Mouse (Mus musculus) cerebellum, adult 8-10 months (tissue): ENCODE measurements at regions not wholly inside any gene's neighbourhood (a gene's known extent, or its start where the extent isn't known, plus 50 kb on each side); places are given as distances from the start of the nearest gene placed in this dataset.

Experiments
- DNase-seq: peaks from one replicate; pipeline ENCODE4 v3.0.0; 2022

DNA sequence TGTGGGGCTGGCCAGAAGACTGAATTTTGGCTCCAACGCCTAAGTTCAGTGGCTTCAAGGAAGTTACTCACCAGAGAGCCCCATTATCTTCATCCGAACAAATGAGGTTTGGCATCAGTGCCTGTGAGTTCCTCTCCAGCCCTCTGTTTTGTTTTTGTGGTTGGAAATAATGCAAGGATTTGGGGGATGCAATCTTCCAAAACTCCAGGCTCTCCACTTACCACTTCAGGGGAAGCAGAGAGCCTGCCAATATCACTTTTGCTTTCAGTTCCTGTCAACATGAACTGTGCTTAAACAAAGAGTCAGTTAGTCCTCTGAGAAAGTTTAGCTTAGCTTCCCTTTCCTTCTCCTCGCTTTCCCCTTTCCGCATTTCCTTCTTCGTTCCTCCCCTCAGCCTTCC lies 189.4 kb upstream of the Hmga2 start:
- no peak for DNase-seq

DNA sequence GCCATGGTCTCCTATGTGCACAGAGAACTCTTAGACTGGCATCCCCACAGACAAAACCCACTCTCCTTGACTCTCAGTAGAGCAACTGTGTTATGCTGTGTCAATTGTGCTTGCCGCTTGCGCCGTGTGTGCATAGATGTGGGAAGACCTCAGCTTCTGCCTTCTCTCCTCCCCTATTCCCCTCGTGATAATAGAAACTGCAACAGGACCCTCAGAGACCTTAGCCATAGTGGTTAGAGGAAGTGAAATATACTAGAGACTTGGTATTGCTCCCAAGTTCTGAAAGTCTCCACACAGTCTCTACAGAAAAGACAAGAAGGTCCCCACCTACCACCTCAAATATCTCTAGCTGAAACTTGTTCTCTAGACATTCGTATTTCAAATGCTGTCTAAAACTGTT lies 188.2 kb upstream of the Hmga2 start:
- DNase-seq: no peak

DNA sequence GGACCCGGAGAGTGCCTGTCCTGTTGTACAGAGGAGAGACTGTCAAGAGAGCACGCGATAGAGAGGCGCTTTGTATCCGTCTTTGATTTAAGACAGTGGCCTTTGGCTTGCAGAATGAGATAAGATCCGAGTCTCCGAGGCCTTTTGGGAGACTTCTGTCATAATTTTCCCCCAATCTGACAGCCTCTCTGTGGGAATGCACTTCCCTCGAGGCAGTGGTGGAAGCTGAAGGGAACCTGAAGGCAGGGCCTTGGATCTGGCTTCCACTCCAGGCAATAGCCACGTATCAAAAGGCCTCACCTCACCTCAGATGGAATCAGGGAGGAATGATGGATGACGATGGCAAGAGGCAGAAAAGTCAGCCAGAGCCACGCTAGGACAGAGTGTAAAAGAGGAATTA lies 187.1 kb upstream of the Hmga2 start:
- no peak for DNase-seq

DNA sequence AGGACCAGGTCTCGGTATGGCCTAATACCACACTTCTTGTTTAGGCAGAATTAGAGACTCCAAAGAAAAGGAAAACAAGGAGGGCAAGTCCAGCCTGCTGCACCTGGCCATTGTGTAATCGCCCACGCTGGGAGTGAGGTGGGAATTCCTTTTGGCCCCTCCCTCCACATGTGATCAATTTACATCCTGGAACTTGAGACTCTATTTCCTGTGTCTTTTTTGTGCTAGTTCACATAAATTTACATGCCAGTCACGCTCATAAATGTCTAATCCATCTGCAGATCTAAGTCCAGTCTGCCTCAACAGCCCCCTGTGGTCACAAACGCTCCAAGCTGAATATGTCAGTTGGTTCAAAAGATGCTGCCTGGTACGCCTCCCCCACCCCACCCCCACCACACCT lies 184.2 kb upstream of the Hmga2 start:
- no peak for DNase-seq

DNA sequence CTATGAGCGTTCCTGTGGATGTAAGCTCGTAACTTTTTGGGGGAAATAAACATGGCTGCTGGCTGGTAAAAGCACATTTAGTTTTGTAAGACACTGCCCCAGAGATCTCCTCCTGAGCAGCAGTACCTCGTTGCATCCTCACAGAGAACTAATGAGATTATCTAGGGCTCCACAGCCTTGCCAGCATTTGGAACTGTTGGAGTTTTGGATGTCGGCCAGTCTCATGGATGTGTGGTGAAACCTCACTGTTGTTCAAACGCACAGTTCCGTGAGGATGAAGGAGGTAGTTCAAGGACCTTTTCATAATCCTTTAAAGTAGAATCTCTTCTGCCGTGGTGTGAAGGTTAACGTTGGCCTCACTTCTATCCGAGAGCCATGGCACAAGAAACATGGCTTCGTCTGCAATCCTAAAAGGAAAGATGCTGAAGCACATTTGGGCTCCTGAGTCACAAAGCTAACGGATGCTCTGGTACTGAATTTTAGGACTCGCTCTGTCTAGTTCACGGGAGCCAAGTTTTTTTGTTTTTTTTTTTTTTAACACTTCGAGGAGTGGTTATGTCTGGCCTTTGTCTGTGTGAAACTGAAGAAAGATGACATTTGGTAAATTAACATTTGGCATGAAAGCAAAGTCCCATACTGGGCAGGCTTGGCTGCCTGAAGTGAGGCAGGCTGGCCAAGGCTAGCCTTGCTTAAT lies 179.1 kb upstream of the Hmga2 start:
- peak; percentile 16 for DNase-seq

DNA sequence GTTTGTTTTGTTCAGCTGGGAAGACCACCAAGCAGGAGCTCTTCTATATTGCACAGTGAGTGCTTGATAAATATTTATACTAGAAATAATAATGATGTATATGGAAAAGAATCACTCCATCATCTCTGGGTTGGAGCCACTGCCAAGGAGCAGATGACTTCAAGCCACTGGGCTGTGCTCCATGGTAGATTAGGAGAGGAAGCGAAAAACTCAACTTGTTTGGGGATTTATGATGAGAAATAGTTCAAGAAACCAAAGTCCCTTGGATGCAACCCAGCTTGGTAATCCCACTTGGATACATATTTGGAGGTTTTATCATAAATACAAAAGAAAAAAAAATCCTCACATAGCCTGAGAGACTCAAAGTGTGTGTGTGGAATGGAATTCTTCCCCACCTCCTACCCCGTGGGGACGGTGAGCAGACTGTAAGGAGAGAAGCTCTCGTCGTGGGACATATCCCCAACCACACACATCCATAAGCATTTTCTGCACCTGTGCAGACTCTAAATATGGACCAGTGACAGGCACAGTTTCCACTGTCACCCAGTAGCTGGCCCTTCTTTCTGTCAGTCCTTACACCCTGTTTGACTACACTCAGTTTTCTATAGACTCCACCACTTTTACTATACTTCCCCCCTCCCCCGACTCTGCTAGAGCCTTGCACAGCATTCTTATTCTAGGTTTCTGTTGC lies 176.4 kb upstream of the Hmga2 start:
- no peak for DNase-seq

DNA sequence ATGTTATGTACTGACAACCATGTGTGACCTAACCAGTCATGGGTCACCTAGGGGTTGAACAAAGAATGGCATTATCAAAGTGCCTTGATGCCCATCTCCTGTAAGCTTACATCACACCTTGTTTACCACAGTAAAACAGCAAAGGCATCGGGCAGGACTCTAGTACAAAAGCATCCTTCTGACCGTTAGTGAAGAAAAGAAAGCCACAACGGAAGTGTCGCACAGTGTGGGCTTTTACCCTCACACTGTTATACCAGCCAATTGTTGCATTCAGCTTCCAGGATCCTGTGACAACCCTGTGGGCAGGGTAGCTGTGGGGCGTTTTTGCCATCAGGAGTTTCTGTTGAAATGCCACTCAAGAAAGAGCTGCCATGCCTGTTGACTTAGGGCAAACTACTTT lies 175.6 kb upstream of the Hmga2 start:
- DNase-seq: no peak

DNA sequence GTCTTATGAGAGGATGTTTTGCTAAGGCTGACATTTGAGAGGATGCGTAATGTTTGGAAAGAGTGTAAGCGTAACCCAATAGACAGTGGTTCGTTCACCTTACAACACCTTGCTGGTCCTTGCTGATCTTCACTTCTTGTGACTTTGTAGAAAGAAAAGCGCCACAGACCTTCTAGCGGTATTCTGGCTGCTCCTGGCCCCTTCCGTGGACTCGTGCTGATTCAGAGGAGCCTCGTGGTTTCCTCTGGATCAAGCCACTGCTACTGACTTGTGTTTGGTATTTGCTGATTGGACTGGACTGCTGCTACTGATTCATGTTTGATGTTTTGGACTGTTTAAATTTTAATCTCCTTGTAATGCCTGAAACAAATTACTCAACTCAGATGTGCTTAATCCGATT lies 174.1 kb upstream of the Hmga2 start:
- DNase-seq: no peak

DNA sequence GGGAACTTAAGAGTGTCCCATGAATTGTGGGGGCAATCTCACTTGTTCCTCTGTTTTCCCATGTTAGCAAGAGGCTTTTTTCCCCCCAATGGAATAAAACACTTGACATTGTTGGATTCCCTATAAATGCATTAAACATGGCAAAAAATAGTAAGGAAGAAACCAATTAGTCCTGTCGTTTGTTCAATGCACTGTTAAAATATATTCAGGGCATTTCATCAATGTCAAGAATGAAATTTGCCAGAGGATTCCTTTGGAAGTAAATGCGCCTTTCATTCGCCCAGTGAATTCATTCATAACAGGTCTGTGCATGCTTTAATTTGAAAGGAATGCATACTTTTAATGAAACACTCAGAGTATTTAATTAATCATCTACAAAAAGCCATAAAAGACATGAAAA lies 172.5 kb upstream of the Hmga2 start:
- no peak for DNase-seq

DNA sequence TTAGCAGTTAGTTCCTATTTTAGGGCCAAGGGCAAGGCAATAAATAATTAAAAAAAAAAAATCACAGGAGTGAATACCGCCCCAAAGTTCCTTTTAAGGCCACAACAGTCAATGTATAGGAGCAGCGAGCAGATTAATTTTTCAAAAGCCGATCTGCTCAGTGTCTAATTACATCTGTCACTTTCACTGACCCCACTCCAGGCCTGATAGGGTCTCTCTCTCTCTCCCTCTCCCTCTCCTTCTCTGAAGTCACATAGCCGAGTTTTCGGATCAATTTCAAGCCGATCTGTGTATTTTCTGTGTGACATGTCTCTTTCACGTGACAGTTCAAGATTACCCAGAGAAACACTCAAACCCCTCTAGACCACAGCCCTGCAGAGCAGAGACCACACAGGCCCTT lies 171.8 kb upstream of the Hmga2 start:
- DNase-seq: no peak

DNA sequence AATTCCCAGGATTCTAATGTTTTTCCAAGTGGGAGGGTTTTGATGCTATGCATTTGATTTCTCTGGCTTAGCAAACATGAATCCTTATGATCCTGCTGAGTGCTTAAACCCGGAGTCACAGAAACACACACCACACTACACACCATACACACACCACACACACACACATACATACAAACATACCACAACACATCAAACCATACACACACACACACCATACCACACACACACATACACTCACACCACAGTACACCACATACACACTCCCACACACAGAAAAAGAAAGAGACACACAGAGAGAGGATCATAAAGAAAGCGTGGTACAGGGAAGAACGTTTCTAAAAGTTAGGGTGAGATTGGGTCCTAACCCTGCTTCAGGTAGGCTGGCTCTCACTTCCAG lies 171.1 kb upstream of the Hmga2 start:
- DNase-seq: no peak

DNA sequence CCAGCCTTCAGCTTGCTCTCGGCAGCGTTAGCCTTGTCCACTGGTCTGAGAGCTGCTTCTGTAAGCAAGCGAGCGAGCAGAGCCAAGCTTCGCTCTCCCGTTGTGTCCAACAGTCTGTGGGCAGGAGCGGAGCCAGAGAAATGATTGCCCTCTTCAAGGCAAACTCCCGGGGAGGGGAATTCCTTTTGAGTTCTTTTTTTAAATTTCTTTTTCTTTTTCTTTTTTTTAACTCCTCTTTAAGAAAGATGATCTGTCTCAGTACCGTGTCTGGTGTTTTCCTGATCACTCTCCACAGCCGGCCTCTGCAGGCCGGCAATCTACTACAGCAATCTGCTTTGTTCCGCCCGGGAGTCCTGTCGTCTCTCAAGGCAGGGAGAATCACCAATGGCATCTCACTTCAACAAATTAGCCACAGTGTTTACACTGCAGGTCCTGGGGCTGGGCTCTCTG lies 170.6 kb upstream of the Hmga2 start:
- DNase-seq: peak; percentile 14

DNA sequence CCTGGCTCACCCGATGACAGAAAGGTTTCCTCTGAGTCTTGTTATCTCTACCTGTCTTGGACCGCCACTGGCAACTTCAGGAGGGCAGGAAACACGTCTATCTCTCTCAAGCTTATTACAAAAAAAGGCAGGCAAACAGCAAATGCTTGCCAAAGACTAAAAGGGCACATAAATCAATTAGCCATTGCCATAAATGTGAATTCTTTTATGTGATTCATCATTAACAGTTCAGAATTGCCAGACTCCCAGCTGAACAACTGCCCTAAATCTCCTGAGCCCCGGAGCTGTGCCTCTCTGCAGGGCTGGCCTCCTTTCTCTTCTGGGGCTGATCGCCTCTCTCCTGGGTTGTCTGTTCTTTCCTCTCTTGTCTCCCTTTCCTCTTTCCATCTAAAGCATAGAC lies 164.6 kb upstream of the Hmga2 start:
- DNase-seq: no peak

DNA sequence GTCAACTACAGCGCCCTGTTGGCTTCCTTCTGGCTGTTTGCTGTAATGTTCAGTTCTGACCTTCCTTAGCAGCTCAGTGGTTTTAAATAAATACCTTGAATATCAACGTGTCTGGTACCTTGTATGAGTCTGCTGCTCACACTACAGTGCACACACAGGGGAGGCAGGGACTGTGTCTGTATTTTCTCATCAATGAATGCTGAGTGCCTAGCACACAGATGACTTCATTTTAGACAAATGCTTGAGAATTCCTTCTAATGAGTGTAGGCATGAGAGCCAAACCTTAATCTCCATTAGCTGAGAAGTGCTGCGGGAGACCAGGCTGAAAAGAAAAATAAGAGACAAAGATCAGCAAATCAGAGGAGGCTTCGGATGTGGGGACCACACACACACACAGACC lies 162.0 kb upstream of the Hmga2 start:
- no peak for DNase-seq

DNA sequence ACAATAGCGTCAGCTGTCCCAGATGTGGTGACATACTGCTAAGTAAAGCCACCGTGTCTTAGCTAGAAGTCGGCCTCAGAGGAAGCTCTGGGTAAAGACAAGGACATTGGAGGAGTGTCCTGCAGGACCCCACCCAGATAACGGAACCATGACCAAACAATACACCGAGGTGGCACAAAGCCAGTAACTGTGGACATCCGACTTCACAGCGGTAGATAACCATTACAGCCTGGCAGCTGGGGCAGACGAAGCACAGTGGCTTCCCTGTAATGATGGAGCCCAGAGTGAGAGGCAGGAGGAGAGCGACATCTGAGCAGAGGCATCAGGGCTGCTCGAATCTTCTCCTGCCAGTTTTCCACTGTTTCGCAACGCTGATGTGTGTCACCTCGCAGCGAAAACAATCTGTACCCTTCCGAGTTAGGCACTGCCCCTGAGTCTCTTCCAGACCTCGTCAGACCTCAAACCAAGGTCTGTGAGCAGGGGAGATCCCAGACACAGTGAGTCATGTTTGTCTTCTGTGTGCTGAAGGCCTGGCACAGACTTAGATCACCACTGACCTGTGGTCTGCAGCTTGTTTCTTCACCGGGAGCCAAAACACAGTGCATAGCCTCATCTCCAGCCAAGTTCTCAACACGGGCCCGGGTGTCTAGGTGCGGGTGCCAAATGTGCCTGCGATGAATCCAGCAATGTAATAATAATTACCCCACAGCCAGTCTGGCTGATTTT lies 159.7 kb upstream of the Hmga2 start:
- DNase-seq: peak; percentile 46

DNA sequence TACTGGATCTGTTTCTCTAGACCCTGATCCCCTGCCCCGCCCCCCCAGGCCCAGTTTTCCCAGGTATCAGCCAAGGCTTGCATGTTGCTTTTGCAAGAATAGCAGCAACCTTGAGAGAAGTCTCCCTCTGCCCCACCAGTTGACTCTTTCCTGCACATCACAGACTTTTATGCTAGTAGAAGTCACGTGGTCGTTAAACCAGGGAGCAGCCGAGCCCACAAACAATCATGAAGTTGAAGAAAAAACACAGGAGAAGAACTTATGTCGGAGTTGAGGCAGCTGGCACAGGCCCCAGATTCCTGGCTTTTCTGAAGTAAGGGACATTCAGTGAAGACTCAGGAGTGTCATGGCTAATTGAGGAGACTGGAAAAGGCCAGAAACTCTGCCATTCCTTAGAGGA lies 158.9 kb upstream of the Hmga2 start:
- no peak for DNase-seq

DNA sequence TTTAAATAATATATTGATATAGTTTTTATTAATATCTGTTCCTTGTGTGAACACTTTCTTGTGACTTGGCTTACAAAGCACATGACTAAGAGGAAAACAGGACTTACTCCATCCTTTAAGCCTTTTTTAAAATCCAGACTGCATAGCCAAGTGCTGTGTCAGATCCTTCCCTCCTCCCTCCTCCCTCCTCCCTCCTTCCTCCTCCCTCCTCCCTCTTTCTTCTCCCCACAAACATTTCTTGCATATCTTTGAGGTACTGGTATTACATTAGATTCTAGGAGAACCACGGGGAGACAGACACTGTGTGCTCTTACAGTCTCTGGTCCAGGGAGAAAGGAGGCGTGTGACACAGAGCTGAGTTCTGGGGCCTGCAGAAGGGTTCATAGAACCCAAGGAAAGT lies 155.8 kb upstream of the Hmga2 start:
- DNase-seq: no peak

DNA sequence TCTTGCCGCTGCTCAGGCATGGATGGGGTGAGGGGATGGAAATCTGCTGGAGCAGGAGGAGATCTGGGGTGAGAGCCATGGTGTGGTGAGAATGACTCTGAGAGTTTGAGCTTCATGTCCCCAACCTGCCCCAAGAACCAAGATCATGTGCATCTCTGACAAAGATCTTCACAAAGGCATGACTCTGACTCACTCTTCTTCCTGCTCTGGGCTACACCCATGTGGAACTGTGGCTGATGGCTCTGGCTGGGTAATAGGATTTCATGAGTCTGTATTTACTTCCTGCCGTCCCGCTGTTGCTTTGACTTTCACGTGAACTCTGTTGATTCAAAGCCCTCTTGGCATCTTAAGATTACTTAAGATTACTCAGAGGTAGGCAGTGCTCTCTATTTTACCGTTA lies 151.8 kb upstream of the Hmga2 start:
- no peak for DNase-seq

DNA sequence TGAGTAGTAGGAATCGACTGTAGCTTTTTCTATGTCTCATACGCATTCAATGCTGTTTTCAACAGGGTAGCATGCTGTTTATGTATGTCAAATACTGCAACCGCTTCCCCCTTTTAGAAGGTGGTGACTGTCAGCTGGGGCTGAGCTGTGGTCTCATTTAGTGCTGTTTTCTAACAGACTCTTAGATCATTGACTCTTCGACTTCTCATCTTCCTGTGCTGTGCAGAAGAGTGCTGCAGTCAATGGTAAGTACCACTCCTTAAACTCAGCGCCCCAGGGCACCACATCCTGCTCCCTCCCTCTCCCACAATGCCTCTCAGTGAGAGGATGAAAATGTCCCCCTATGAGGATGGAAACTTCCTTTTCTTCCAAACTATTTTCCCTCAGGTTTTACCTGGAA lies 149.2 kb upstream of the Hmga2 start:
- DNase-seq: no peak

DNA sequence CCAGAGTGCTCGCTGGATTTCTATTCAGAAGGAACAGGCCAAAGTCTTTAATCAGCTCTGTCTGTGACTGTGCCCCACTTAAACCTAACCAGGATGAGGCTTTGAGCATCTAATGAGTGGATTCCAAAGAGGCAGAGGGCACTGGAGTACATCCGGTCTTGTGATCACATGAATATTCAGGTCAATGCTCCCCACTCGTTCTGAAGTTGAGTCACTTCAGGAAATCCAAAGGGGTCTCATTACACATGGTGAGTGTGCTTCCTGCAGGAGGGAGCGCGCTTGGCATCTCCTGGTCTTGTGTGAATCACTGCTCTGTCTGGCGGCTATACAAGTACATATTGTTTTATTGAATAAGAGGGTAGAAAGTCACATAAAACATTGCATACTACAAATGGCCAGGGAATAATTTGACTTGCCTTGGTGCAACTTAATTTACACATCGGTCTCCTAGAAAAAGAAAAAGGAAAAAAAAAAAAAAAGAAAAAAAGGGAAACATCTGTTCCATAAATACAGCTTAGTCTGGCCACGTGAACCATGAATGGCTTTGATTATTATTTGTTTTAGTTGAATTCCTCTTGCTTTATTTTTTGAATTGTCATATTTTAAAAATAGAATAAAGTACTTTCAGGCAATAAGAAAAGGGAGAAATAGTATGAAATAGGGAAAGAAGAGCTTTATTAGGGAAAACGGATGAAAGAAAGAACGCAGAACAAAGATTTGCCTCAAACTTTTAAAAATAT lies 148.1 kb upstream of the Hmga2 start:
- no peak for DNase-seq

DNA sequence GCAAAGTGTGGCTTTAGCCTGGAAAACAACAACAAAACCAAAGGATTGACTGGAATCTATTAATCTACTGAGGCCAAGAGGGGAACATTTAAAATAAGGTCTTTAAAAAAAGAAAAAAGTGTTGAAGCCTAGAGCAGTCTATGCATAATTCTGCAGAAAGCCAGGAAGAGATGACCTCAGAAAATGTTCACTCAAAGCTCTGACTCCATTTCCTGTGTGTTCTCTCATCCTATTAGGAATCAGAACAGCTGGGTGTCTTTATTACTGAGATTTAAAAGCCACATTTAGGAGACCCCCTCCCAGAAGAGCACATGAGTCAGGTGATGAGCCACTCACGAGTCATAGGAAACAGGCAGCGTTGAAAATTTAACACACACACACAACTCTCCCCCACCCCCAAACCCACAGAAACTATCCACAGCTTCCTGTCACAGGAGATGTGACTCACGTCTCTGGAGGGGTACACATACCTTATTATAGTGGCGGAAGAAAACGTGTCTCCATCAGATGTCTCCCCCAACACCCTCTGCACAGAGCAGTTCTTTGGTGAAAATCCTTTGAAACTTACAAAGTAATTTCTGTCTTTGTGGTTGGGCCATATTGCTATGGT lies 140.2 kb upstream of the Hmga2 start:
- DNase-seq: no peak

DNA sequence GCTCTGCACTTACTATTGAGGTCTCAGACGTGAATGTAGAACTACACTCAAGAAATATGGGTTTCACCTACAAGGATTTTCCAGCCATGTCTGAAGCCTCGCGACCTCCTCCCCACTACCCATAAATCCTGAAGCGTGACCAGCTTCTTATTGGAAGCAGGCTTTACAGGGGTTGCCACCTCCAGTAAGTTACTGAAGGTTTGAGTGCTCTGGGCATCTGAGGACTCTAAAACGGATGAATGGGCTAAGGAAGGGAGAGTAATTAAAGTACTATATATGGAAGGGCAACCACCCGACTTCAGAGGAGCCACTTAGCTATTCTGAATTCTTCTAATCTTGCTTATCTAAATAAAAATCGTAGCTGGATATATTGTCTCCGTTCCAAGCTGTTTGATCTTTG lies 136.1 kb upstream of the Hmga2 start:
- no peak for DNase-seq

DNA sequence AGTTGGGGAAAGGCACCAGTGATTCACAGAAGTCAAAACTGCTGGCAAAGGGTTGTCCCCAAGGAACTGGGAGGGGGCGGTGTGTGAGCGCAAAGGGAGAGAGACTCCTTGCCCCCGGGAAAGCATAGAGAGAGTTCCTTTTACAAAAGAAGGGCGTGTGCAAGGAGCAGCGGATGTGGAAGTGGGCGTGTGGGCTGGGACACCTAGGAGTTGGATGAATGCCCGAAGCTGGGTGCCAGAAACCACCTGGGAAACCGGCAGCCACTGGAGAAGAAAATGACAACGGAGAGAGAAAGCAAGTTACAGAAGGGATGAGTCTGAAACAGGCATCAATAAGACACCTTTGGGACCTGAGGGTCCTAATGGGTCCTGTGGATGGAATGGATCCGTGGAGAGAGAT lies 133.8 kb upstream of the Hmga2 start:
- DNase-seq: no peak
